Mouse (Mus musculus) liver, embryonic 15.5 days (tissue): ENCODE data around the gene Chd8. TPM values are rescaled to one million over a fixed set of nuclear protein-coding genes. Genes with fewer than 3 reads are reported as not detected.

Experiments used
- ATAC-seq: fragments of 200-750 bp; cut with Nextera tagmentation; 2 replicates; pipeline ENCODE4 v1.8.0; 2017; ENCODE audit warnings: moderate number of reproducible peaks, mild to moderate bottlenecking, moderate library complexity; ENCODE audit not compliant: insufficient read depth
- H3K27ac ChIP-seq: fragments of 300-500 bp; sonication (generic); replicated peaks from 2 replicates; pipeline ENCODE4 v1.5.1; 2015; ENCODE audit warnings: mild to moderate bottlenecking, inconsistent platforms
- H3K27me3 ChIP-seq: fragments of 300-500 bp; sonication (generic); 2 replicates; pipeline ENCODE4 v1.6.1; 2015; ENCODE audit warnings: mild to moderate bottlenecking, inconsistent platforms
- H3K36me3 ChIP-seq: fragments of 300-500 bp; sonication (generic); replicated peaks from 2 replicates; pipeline ENCODE4 v1.6.1; 2015; ENCODE audit warnings: moderate library complexity, mild to moderate bottlenecking, inconsistent platforms
- H3K4me1 ChIP-seq: fragments of 300-500 bp; sonication (generic); replicated peaks from 2 replicates; pipeline ENCODE4 v1.6.1; 2015; ENCODE audit warnings: inconsistent platforms
- H3K4me2 ChIP-seq: fragments of 300-500 bp; sonication (generic); 2 replicates; pipeline ENCODE4 v1.6.1; 2015; ENCODE audit warnings: moderate library complexity, mild to moderate bottlenecking, inconsistent platforms
- H3K4me3 ChIP-seq: fragments of 300-500 bp; sonication (generic); replicated peaks from 2 replicates; pipeline ENCODE4 v1.5.1; 2015; ENCODE audit warnings: mild to moderate bottlenecking, inconsistent platforms
- H3K9ac ChIP-seq: fragments of 300-500 bp; sonication (generic); 2 replicates; pipeline ENCODE4 v1.6.1; 2015; ENCODE audit warnings: moderate library complexity, mild to moderate bottlenecking, inconsistent platforms
- H3K9me3 ChIP-seq: fragments of 300-500 bp; sonication (generic); replicated peaks from 2 replicates; pipeline ENCODE4 v1.6.1; 2016; ENCODE audit warnings: inconsistent platforms
- WGBS: fragments of 180-500 bp; shearing (Covaris S2); methylation state at CpG from one replicate; pipeline ENCODE4 v1.1.7; 2015; ENCODE audit warnings: mixed read lengths; ENCODE audit not compliant: insufficient replicate concordance; 5-methylcytosine and 5-hydroxymethylcytosine counted together
- polyA plus RNA-seq: library from polyadenylated mRNA; unstranded; fragments of >200 nt; fragmentation: Nextera tagmentation; extraction: Ambion mirVana; gene quantifications from 2 replicates; pipeline ENCODE4 v1.2.1, GENCODE M21; 2015

Chd8 gene
- polyA plus RNA-seq, 1 experiment from 2014 or later, result 10.2 TPM

DNA sequence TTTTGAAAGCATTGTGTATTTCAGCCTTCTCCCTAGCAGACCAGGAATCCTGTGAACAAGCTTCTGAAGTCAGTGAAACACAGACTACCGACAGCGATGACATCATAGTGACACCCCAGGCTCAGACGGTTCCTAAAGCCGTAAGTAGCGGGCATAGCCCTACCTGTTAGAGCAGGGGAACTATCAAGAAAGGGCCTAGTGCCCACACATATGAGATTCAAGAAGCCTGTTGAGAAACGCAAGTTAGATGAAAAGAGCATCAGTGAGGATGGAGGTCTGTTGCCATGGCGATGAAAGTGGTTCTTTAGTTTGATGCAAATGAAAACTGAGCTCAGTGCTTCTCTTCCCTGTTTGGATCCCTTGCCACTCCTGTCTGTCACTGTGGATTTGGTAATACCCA lies 105.4 kb downstream of the Chd8 start:
- WGBS, result 44% methylated on average over 7 of the region's 7 CpGs

DNA sequence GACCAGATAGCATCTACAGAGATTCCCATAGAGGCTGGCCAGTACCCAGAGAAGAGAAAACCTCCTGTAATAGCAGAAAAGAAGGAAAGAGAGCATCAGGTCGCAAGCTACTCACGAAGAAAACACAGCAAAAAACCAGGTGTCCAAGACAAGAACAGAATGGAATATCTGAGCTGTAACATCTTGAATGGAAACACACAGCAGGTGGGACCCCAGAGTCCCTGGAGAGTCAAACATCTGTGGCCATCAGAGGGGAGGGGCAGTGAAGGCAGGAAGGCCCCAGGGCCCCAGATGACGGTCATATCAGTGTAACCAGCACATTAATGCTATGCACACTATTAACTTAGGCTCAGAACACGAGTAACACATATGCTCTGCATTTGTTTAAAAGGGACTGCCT lies 107.7 kb downstream of the Chd8 start:
- peaks cover 4% of the 10 kb centered on the region; the same call in 1 of the 2 replicates for H3K27me3 ChIP-seq
- no peak for ATAC-seq
- no peaks in the 10 kb centered on the region for H3K9me3 ChIP-seq
- H3K36me3 ChIP-seq, result no peaks in the 10 kb centered on the region
- H3K4me2 ChIP-seq, result no peak overlapping the region
- no peak overlapping the region for H3K27ac ChIP-seq
- 45% methylated on average over 4 of the region's 4 CpGs for WGBS
- no peaks in the 10 kb centered on the region for H3K4me1 ChIP-seq
- H3K9ac ChIP-seq, result no peak overlapping the region
- no peak overlapping the region for H3K4me3 ChIP-seq

More for the DNA sequence above, 105.4 kb downstream of the Chd8 start:
- H3K27me3 ChIP-seq, result peaks cover 4% of the 10 kb centered on the region; the same call in 1 of the 2 replicates
- ATAC-seq, result no peak
- no peaks in the 10 kb centered on the region for H3K4me1 ChIP-seq
- no peak overlapping the region for H3K4me3 ChIP-seq
- H3K9me3 ChIP-seq, result no peaks in the 10 kb centered on the region
- no peak overlapping the region for H3K27ac ChIP-seq
- no peaks in the 10 kb centered on the region for H3K36me3 ChIP-seq
- H3K9ac ChIP-seq, result no peak overlapping the region
- H3K4me2 ChIP-seq, result no peak overlapping the region

Other genes starting within 250 kb of the Chd8 start
- 0.14 and 0.23 TPM in 2 replicates for gene Tmem253, start 242.1 kb downstream of the Chd8 start, polyA plus RNA-seq
- gene Zfp219, start 237.0 kb downstream of the Chd8 start, polyA plus RNA-seq, result 9.0 and 10.9 TPM in 2 replicates
- not detected in 2 replicates for gene Olfr221, start 215.3 kb downstream of the Chd8 start, polyA plus RNA-seq
- 215 and 238 TPM in 2 replicates for gene Hnrnpc, start 153.8 kb downstream of the Chd8 start, polyA plus RNA-seq
- 37.6 and 39.5 TPM in 2 replicates for gene Rpgrip1, start 147.1 kb downstream of the Chd8 start, polyA plus RNA-seq
- gene Supt16, start 60.4 kb downstream of the Chd8 start, polyA plus RNA-seq, result 28.8 and 30.5 TPM in 2 replicates
- 16.4 and 18.1 TPM in 2 replicates for gene Tox4, start 21.4 kb upstream of the Chd8 start, polyA plus RNA-seq
- gene Rab2b, start 21.8 kb upstream of the Chd8 start, polyA plus RNA-seq, result 2.6 and 3.1 TPM in 2 replicates
- 15.9 and 18.2 TPM in 2 replicates for gene Mettl3, start 47.3 kb upstream of the Chd8 start, polyA plus RNA-seq
- gene Sall2, start 71.0 kb upstream of the Chd8 start, polyA plus RNA-seq, result 0.71 and 0.86 TPM in 2 replicates
- gene Olfr1513, start 98.6 kb upstream of the Chd8 start, polyA plus RNA-seq, result not detected in 2 replicates
- gene Olfr1512, start 121.4 kb upstream of the Chd8 start, polyA plus RNA-seq, result not detected in 2 replicates
- gene Olfr1511, start 139.6 kb upstream of the Chd8 start, polyA plus RNA-seq, result not detected in 2 replicates
- gene Olfr1510, start 156.6 kb upstream of the Chd8 start, polyA plus RNA-seq, result not detected in 2 replicates
- not detected in 2 replicates for gene Olfr1509, start 185.2 kb upstream of the Chd8 start, polyA plus RNA-seq
- gene Olfr1508, start 209.7 kb upstream of the Chd8 start, polyA plus RNA-seq, result not detected in 2 replicates
- not detected in 2 replicates for gene Olfr1507, start 238.0 kb upstream of the Chd8 start, polyA plus RNA-seq